Mouse (Mus musculus): ENCODE measurements around the gene Eif3m.
"Not testable (repeated sequence)": the region's sequence is repeated elsewhere in the genome, so short reads cannot be mapped to it uniquely, and the experiment has no call there.

Eif3m gene

DNA sequence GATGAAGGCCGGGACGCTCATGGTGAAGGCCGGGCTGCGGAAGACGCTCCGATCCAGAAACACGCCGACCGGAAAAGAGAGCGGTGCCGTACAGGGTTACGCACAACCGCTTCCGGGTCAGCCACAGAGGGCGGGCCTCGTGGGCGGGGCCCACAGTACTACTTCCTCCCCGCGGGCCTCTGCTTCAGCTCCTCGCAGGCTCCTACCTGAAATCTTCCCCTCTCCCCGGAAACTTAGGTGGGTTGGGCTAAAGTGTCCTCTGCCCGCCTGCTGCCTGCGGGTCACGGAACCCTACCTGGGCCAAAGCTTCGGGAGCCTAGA lies at the start of gene Eif3m:
Eif3m (minus strand) TSS at position 114 of the 321 bp plus-strand sequence.
- peak; percentile 84 for DNase-seq (ENCODE audit: low read depth, low spot score)

GRCm38 (mm10) chr2:105062741-105063372 lies 46.0 kb upstream of the Eif3m start:
- no peak for DNase-seq (ENCODE audit: low read depth, low spot score)

GRCm38 (mm10) chr2:105058577-105059116 lies 41.8 kb upstream of the Eif3m start:
- DNase-seq (ENCODE audit: low read depth, low spot score), result no peak

DNA sequence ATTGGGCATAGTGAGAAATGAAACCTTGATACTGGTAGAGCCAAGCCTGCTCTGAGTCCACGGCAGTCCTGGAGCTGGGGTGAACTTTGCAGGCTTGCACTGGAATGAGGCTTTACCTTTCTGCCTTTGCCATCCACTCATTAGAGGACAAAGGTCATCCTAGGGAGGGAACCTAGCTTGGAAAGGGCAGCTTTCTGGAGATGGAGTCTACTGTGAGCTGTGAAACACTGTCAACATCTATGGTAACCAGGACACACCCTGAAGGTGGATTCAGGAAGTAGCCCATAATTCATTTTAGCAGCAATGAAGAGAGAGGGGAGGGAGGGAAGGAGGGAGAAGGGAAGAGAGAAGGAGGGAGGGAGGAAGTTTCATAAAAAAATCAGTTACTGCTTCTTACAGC lies 38.6 kb upstream of the Eif3m start:
- DNase-seq (ENCODE audit: low read depth, low spot score), result no peak

DNA sequence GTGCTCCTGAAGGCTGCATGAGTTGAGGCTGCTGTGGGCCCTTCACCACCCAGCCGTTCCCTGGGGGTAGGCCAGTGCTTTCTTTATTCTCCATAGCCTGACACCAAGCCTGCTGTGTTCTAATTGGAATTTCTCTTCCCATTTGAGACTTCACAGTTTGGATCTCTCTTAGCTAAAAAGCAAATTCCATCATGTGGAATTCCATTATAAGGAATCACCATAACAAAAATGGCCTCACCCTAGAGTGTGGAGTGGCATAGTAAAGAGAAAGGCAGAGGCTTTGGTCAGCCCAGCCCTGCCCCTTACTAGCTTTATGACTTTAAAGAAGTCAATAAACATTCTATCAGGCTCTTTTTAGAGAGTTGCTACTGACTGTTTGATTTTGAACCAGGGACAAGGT lies 31.4 kb upstream of the Eif3m start:
- no peak for DNase-seq (ENCODE audit: low read depth, low spot score)

DNA sequence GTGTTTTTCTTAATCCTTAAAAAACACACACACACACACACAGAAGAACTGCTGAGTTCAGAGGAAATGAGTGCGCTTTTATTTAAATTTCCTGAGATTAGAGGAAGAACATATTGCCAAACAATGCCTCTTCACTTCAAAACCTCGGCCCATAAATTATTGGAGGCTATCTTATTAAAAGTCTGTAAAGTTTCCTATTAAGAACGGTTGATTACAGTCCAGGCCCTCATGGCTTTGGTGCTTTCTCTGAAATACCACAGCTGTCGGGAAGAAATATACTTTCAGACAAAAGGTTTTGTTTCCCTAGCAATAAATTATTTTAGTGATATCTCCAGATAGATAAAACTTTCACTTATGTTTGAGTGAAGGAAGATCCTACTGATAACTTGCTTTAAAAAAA lies 26.3 kb upstream of the Eif3m start:
- no peak for DNase-seq (ENCODE audit: low read depth, low spot score)

DNA sequence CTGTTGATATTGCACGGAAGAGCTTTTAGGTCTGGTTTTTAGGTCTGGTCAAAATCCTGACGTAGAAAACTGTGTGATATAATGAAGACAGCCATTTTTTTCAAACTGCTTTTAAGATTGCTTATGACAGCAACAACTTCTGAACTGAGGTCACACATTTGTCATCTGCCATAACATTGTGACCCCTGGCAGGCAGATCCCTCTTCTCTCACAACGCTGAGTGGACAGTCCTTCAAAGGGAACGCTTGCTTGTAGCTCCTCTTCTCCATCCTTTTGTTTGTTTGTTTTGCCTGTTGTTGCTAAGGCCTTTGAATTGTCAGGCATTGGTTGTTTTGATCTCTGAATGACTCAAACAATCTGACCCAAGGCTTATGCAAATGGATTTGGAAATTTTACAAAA lies 24.0 kb upstream of the Eif3m start:
- no peak for DNase-seq (ENCODE audit: low read depth, low spot score)

DNA sequence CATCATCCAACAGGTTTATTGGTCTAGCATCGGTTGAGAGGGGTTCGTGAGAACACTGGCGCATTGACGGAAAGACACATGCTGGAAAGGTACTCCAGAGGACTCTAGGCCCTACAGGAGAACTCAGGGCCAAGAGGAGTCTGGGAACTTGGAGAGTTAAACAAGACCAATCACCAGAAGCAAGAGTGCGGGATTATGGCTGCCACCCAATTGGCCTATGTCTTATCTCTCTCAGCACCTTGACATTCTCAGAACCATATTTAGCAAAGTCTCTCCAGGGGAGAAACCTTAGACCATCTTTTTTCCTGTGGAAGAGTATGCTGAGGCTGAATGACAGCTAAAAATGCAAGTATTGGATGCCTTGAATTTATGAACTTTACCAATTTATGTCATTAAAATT lies 22.0 kb upstream of the Eif3m start:
- DNase-seq (ENCODE audit: low read depth, low spot score), result no peak

GRCm38 (mm10) chr2:105037956-105038569 lies 21.2 kb upstream of the Eif3m start:
- DNase-seq (ENCODE audit: low read depth, low spot score), result no peak

DNA sequence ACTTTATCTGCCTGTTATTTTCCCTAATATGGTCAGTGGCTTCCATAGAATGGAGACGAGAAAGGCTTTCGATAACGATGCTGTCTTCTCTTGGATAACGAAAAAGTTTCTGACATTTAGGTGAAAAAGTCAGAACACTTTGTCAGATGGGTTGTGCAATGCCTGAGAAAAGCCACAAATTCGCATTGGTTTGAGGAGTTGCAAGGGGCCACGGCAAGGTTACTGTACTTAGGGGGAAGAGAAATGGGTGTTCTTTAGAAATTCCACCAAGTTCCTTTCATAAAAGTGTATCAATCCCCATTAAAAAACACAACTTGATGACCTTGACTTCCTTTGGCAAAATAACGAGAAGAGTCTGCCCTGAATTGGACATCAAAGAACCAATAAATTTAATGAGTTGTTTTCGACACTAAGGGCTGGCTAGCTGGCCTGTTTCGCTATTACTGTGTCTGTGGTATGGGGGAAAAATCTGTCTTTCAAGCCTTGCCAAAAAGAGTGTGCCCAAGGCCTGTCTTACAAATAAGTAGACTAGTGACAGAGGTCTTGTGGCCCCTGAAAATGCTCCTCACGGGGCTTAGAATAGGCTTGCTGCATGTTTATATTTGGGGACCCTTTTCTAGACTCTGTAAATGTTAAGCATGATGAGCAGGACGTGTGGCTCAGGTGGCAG lies 19.7 kb upstream of the Eif3m start:
- no peak for DNase-seq (ENCODE audit: low read depth, low spot score)

GRCm38 (mm10) chr2:105035985-105036384 lies 19.1 kb upstream of the Eif3m start:
- no peak for DNase-seq (ENCODE audit: low read depth, low spot score)

GRCm38 (mm10) chr2:105034084-105034483 lies 17.2 kb upstream of the Eif3m start:
- no peak for DNase-seq (ENCODE audit: low read depth, low spot score)

DNA sequence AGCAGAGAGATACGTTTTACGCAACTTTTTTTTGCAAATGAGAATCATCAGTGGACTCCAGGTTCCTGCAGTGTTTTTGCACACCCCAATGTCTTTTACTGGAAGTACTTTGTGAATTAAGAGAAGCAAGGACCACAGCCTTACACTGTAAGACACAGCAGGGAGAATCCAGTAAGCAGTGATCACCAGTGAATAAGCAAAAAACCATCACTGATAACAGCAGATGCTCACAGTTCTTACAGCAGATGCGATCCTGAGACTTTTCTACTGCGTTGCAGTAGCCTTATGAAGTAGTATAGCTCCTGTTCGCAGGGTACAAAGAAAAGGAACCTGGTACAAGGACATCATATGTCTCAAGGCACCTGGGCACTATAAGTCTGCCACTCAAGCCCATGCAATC lies 13.6 kb upstream of the Eif3m start:
- no peak for DNase-seq (ENCODE audit: low read depth, low spot score)

DNA sequence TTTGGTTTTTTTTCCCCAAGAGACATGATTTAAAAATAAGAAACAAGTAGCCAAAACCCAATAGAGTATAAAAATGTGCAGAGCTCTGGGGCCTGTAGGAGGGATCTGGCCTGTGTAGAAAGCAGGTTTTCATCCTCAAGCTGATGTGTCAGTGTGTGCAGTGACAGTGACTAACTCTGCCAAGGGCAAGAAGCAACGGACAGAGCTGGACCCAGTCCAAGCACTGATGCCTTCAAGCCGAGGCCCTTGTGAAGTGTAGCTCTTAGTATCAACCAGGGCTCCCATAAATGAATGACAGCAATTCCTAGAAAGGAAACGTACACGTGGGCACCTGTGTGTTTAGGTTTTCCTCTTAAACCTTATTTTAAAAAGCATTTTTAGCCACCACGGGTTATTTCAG lies 11.9 kb upstream of the Eif3m start:
- no peak for DNase-seq (ENCODE audit: low read depth, low spot score)

DNA sequence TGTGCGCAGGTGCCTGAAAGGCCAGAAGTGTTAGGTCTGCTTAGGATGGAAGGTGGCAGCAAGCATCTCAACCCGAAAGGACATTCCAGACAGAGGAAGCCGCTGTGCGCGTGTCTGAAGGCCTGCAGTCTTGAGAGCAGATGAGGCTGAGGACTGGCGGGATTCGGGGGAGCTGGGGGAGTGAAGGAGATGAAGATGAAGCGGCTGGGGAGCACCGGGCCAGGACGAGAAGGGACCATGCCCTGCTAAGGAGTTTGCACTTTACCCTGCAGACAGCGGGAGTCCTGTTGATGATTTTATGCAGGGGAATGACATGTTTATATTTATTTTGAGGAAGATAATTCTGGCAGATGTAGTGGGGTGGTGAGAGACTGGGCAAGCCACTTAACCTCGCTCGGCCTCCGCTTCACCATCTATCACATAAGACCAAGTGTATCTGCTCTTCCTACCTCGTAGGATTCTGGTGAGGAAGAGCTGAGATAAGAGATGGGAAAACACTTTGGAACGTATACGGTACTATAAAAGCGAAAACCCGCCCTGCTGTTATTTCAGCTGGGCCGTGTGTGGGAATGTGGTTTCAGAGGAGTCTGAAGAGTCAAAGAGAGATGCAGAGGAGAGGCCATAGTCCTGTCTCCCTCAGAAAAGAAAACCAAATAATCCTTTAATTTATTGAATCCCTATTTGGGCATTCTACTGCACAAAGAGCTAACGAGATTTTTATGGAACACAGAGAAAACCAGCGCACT lies 10.2 kb upstream of the Eif3m start:
- no peak for DNase-seq (ENCODE audit: low read depth, low spot score)

DNA sequence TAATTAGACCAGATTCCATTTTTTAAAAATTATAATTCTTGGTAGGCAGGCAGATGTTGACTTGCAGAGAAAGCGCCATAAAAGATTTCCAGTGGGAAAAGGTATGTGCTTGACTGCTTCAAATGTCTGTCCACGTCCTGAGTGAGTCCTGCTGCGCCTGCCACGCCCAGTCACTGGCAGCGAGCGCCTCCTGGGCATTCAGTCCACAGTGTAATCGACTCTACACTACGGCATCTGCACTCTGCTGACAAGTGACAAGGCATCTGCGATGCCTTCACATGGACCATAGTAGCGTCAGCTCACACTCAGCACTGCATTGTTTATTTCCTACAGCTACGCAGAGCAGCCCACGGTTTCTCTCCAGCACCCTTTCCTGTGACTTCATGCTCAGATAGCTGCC lies 8.7 kb upstream of the Eif3m start:
- not testable (repeated sequence) for DNase-seq (ENCODE audit: low read depth, low spot score)

- DNase-seq (ENCODE audit: low read depth, low spot score), result no peak
Observed at GRCm38 (mm10) chr2:105023815-105024214, 6.9 kb upstream of the Eif3m start.

DNA sequence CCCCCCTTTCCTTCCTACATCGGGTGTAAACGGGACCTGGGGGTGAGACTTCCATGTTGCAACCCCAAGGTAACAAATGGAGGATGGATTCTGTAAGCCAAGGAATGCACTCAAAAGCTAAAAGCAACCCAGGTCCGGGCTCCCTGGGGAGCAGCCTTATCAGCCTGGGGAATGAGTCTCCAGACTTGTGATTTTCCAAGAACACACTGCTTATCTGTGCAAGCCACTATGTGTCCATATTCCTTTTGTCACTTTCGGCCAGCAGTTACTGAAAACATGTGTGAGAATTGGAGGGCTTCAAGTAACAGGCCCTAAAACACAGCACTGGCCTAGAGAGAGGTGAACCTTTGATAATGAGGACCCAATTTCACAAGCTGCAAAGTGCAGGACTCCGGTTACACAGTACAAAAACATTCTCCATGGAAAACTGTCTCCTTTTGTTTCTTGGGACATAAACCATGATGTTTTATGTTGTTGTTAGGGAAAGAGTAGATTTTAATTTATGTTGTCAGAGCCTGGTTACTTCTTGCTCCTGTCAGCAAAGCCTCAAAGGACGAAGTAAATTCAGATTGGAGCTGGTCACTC lies 6.2 kb upstream of the Eif3m start:
- DNase-seq (ENCODE audit: low read depth, low spot score), result no peak

DNA sequence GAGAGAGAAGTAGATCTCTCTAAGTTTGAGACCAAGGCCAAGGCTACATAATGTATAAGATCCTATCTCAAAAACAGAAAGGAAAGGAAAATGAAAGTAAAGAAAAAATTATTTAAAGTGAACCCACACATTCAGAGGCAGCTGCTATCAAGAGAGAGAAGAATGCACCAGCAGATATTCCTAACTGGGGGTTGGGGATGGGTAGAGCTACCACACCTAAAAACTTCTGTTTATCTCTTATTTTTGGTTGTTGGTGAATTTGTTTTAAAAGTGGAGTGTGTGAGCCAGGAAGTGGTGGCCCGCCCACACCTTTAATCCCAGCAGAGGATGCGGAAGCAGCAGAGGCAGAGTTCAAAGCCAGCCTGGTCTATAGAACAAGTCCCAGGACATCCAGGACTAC lies 5.0 kb upstream of the Eif3m start:
- DNase-seq (ENCODE audit: low read depth, low spot score), result no peak

GRCm38 (mm10) chr2:105021256-105021655 lies 4.4 kb upstream of the Eif3m start:
- DNase-seq (ENCODE audit: low read depth, low spot score), result no peak

DNA sequence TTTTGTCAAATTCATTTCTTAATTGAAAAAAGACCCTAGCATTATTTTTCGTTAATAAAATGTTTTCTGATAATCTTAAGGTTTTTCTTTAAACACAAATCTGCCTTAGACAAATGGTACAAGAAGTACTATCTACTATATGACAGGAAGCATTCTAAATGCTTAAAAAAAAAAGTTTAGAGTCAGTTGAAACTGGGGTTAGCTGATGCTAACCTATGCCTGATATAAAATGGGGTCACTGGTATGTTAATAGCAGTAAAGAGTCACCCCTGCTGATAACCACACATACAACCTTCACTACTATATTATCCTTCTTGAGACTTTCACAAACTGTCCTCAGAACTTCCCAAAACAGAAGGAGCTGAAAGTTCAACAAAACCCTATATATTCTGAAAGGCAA lies 2.6 kb upstream of the Eif3m start:
- no peak for DNase-seq (ENCODE audit: low read depth, low spot score)

GRCm38 (mm10) chr2:105017802-105018201 lies 922 bp upstream of the Eif3m start:
- no peak for DNase-seq (ENCODE audit: low read depth, low spot score)
